Mouse (Mus musculus): ENCODE data around the gene 6430531B16Rik. TPM values are rescaled to one million over a fixed set of nuclear protein-coding genes. Genes with fewer than 3 reads are reported as not detected.
A peak's percentile ranks its signal among the peaks of the same experiment; 100 is the strongest.

Gene 6430531B16Rik
- polyA plus RNA-seq, 2 experiments, result not detected

- DNase-seq (ENCODE audit: low read depth in 3 of 3, low spot score in 3 of 3) (no peak), ATAC-seq (ENCODE audit: insufficient read depth) (no peak)
- Histone ChIP-seq H3K4me2 (ENCODE audit: low read depth) (no peak overlapping the region), H3K4me1 (replicated peaks; ENCODE audit: control insufficient read depth in 2 of 2, insufficient read depth in 2 of 2, low read length in 1 of 2) (peaks cover 0 to 2% of the 10 kb centered on the region in 2 experiments; a peak in 1 of 4 replicates), H3K9me3 (ENCODE audit: control insufficient read depth, low read length) (no peaks in the 10 kb centered on the region), H3K27ac (no peak overlapping the region), H3K4me3 (ENCODE audit: insufficient read depth in 1 of 2, low read depth in 2 of 2, low read length in 2 of 2) (no peak overlapping the region), H3K9ac (replicated peaks) (no peak overlapping the region), H3K27me3 (ENCODE audit: control insufficient read depth, insufficient read depth, low read length) (no peaks in the 10 kb centered on the region; the same call in 1 of the 2 replicates), H3K36me3 (replicated peaks; ENCODE audit: control insufficient read depth, insufficient read depth, low read depth) (no peaks in the 10 kb centered on the region)
- WGBS (ENCODE audit: insufficient replicate concordance), result 19% methylated on average over 6 of the region's 6 CpGs
- TF ChIP-seq CTCF (IDR thresholded peaks at IDR 0.05; ENCODE audit: low read depth) (no peak), EP300 (IDR thresholded peaks at IDR 0.05; ENCODE audit: low read depth) (no peak)
Measured at GRCm38 (mm10) chr7:139971436-139971835, 7.1 kb downstream of the 6430531B16Rik start.

- no peak for ATAC-seq (ENCODE audit: insufficient read depth)
Measured at GRCm38 (mm10) chr7:139970979-139971378, 7.6 kb downstream of the 6430531B16Rik start.

GRCm38 (mm10) chr7:139970216-139970919 lies 8.2 kb downstream of the 6430531B16Rik start:
- Histone ChIP-seq H3K27ac (no peak overlapping the region), H3K9ac (replicated peaks) (no peak overlapping the region), H3K36me3 (replicated peaks; ENCODE audit: control insufficient read depth, insufficient read depth, low read depth) (no peaks in the 10 kb centered on the region), H3K4me2 (ENCODE audit: low read depth) (no peak overlapping the region), H3K4me1 (replicated peaks; ENCODE audit: control insufficient read depth in 2 of 2, insufficient read depth in 2 of 2, low read length in 1 of 2) (peaks cover 0 to 2% of the 10 kb centered on the region in 2 experiments; a peak in 1 of 4 replicates), H3K4me3 (ENCODE audit: insufficient read depth in 1 of 2, low read depth in 2 of 2, low read length in 2 of 2) (no peak overlapping the region), H3K9me3 (ENCODE audit: control insufficient read depth, low read length) (no peaks in the 10 kb centered on the region), H3K27me3 (ENCODE audit: control insufficient read depth, insufficient read depth, low read length) (no peaks in the 10 kb centered on the region; the same call in 1 of the 2 replicates)
- WGBS (ENCODE audit: insufficient replicate concordance), result 58% methylated on average over 10 of the region's 10 CpGs
- TF ChIP-seq EP300 (IDR thresholded peaks at IDR 0.05; ENCODE audit: low read depth) (no peak), CTCF (IDR thresholded peaks at IDR 0.05; ENCODE audit: low read depth) (no peak)
- DNase-seq (ENCODE audit: low read depth in 3 of 3, low spot score in 3 of 3) (no peak), ATAC-seq (ENCODE audit: insufficient read depth) (no peak)

More at GRCm38 (mm10) chr7:139970979-139971378, 7.6 kb downstream of the 6430531B16Rik start:
- Histone ChIP-seq H3K9me3 (ENCODE audit: control insufficient read depth, low read length) (no peaks in the 10 kb centered on the region), H3K27ac (no peak overlapping the region), H3K4me3 (ENCODE audit: insufficient read depth in 1 of 2, low read depth in 2 of 2, low read length in 2 of 2) (no peak overlapping the region), H3K27me3 (ENCODE audit: control insufficient read depth, insufficient read depth, low read length) (no peaks in the 10 kb centered on the region; the same call in 1 of the 2 replicates), H3K4me1 (replicated peaks; ENCODE audit: control insufficient read depth in 2 of 2, insufficient read depth in 2 of 2, low read length in 1 of 2) (peaks cover 0 to 2% of the 10 kb centered on the region in 2 experiments; a peak in 1 of 4 replicates), H3K36me3 (replicated peaks; ENCODE audit: control insufficient read depth, insufficient read depth, low read depth) (no peaks in the 10 kb centered on the region), H3K9ac (replicated peaks) (no peak overlapping the region), H3K4me2 (ENCODE audit: low read depth) (no peak overlapping the region)
- no peak for TF ChIP-seq CTCF (IDR thresholded peaks at IDR 0.05; ENCODE audit: low read depth)
- no peak for TF ChIP-seq EP300 (IDR thresholded peaks at IDR 0.05; ENCODE audit: low read depth)
- WGBS (ENCODE audit: insufficient replicate concordance), result 56% methylated on average over 5 of the region's 5 CpGs
- no peak for DNase-seq (ENCODE audit: low read depth in 3 of 3, low spot score in 3 of 3)

- Histone ChIP-seq H3K4me2 (ENCODE audit: low read depth) (no peak overlapping the region), H3K36me3 (replicated peaks; ENCODE audit: control insufficient read depth, insufficient read depth, low read depth) (no peaks in the 10 kb centered on the region), H3K27me3 (ENCODE audit: control insufficient read depth, insufficient read depth, low read length) (no peaks in the 10 kb centered on the region; the same call in 1 of the 2 replicates), H3K9ac (replicated peaks) (no peak overlapping the region), H3K4me3 (ENCODE audit: insufficient read depth in 1 of 2, low read depth in 2 of 2, low read length in 2 of 2) (no peak overlapping the region), H3K9me3 (ENCODE audit: control insufficient read depth, low read length) (no peaks in the 10 kb centered on the region), H3K4me1 (replicated peaks; ENCODE audit: control insufficient read depth in 2 of 2, insufficient read depth in 2 of 2, low read length in 1 of 2) (no peaks in the 10 kb centered on the region; a peak in 1 of 4 replicates), H3K27ac (no peak overlapping the region)
- peak; percentile 89 for TF ChIP-seq CTCF (IDR thresholded peaks at IDR 0.05; ENCODE audit: low read depth)
- no peak for TF ChIP-seq EP300 (IDR thresholded peaks at IDR 0.05; ENCODE audit: low read depth)
- 45% methylated on average over 10 of the region's 10 CpGs for WGBS (ENCODE audit: insufficient replicate concordance)
- DNase-seq (ENCODE audit: low read depth in 3 of 3, low spot score in 3 of 3), result no peak
- no peak for ATAC-seq (ENCODE audit: insufficient read depth)
Measured at GRCm38 (mm10) chr7:139969348-139970130, 9.0 kb downstream of the 6430531B16Rik start.

GRCm38 (mm10) chr7:139968428-139968827 lies 10.1 kb downstream of the 6430531B16Rik start:
- Histone ChIP-seq H3K27ac (no peak overlapping the region), H3K4me2 (ENCODE audit: low read depth) (no peak overlapping the region), H3K4me1 (replicated peaks; ENCODE audit: control insufficient read depth in 2 of 2, insufficient read depth in 2 of 2, low read length in 1 of 2) (no peaks in the 10 kb centered on the region; a peak in 1 of 4 replicates), H3K9ac (replicated peaks) (no peak overlapping the region), H3K27me3 (ENCODE audit: control insufficient read depth, insufficient read depth, low read length) (no peaks in the 10 kb centered on the region; the same call in 1 of the 2 replicates), H3K36me3 (replicated peaks; ENCODE audit: control insufficient read depth, insufficient read depth, low read depth) (no peaks in the 10 kb centered on the region), H3K4me3 (ENCODE audit: insufficient read depth in 1 of 2, low read depth in 2 of 2, low read length in 2 of 2) (no peak overlapping the region), H3K9me3 (ENCODE audit: control insufficient read depth, low read length) (no peaks in the 10 kb centered on the region)
- TF ChIP-seq EP300 (IDR thresholded peaks at IDR 0.05; ENCODE audit: low read depth), result no peak
- no peak for TF ChIP-seq CTCF (IDR thresholded peaks at IDR 0.05; ENCODE audit: low read depth)
- WGBS (ENCODE audit: insufficient replicate concordance), result 47% methylated on average over 5 of the region's 5 CpGs
- DNase-seq (ENCODE audit: low read depth in 3 of 3, low spot score in 3 of 3), result no peak
- no peak for ATAC-seq (ENCODE audit: insufficient read depth)

Measured in liver, embryonic 14.5 days (tissue).